Mouse (Mus musculus): Measurements from ENCODE around the gene Slc9a5. TPM values are rescaled to one million over a fixed set of nuclear protein-coding genes. Genes with fewer than 3 reads are reported as not detected.

Gene Slc9a5
- polyA plus RNA-seq (2015; fragmentation: Nextera tagmentation; extraction: Ambion mirVana): 0.94 and 2.0 TPM in 2 replicates

GRCm38 (mm10) chr8:105348450-105349095 lies at the start of gene Slc9a5:
TSS of gene Slc9a5 (plus strand) at chr8:105348843.
- Histone ChIP-seq H3K27ac (peak within 1 kb of the TSS; percentile 93), H3K4me3 (peak within 1 kb of the TSS; percentile 88), H3K27me3 (no peaks in the 10 kb centered on the region), H3K36me3 (no peaks in the 10 kb centered on the region), H3K9ac (peak within 1 kb of the TSS; percentile 80), H3K4me2 (peak within 1 kb of the TSS; percentile 97), H3K4me1 (replicated peaks) (peaks cover 60% of the 10 kb centered on the region), H3K9me3 (replicated peaks) (no peaks in the 10 kb centered on the region)
- under 1% methylated on average over 34 of the region's 34 CpGs for WGBS
- no peak for ATAC-seq (replicated peaks; ENCODE audit: insufficient number of reproducible peaks, insufficient read depth, low FRiP score, low read depth)

GRCm38 (mm10) chr8:105299962-105300361 lies 48.7 kb upstream of the Slc9a5 start:
- Histone ChIP-seq H3K27ac (no peak overlapping the region), H3K4me2 (no peak overlapping the region), H3K4me1 (replicated peaks) (peaks cover 38% of the 10 kb centered on the region), H3K4me3 (no peak overlapping the region), H3K9me3 (replicated peaks) (no peaks in the 10 kb centered on the region), H3K27me3 (no peaks in the 10 kb centered on the region), H3K36me3 (peaks cover 33% of the 10 kb centered on the region), H3K9ac (no peak overlapping the region)
- no peak for ATAC-seq (replicated peaks; ENCODE audit: insufficient number of reproducible peaks, insufficient read depth, low FRiP score, low read depth)
- WGBS: 88% methylated on average over 8 of the region's 8 CpGs

- H3K4me1 ChIP-seq (replicated peaks): peaks cover 42% of the 10 kb centered on the region
Observed at GRCm38 (mm10) chr8:105303396-105303795, 45.2 kb upstream of the Slc9a5 start.

GRCm38 (mm10) chr8:105303874-105304273 lies 44.8 kb upstream of the Slc9a5 start:
- no peak overlapping the region for H3K9ac ChIP-seq
- H3K4me3 ChIP-seq: no peak overlapping the region
- WGBS: 50% methylated on average over 9 of the region's 9 CpGs
- no peaks in the 10 kb centered on the region for H3K9me3 ChIP-seq (replicated peaks)
- peaks cover 47% of the 10 kb centered on the region for H3K36me3 ChIP-seq
- H3K4me1 ChIP-seq (replicated peaks): peaks cover 38% of the 10 kb centered on the region
- H3K4me2 ChIP-seq: no peak overlapping the region
- H3K27ac ChIP-seq: peak overlapping the region; percentile 68
- no peak for ATAC-seq (replicated peaks; ENCODE audit: insufficient number of reproducible peaks, insufficient read depth, low FRiP score, low read depth)
- H3K27me3 ChIP-seq: no peaks in the 10 kb centered on the region

More at GRCm38 (mm10) chr8:105303396-105303795, 45.2 kb upstream of the Slc9a5 start:
- H3K27ac ChIP-seq: peak overlapping the region; percentile 68; the same call in 1 of the 2 replicates
- WGBS: 74% methylated on average over 8 of the region's 8 CpGs
- no peak for ATAC-seq (replicated peaks; ENCODE audit: insufficient number of reproducible peaks, insufficient read depth, low FRiP score, low read depth)
- H3K9me3 ChIP-seq (replicated peaks): no peaks in the 10 kb centered on the region
- H3K9ac ChIP-seq: no peak overlapping the region
- no peak overlapping the region for H3K4me3 ChIP-seq
- H3K27me3 ChIP-seq: no peaks in the 10 kb centered on the region
- peaks cover 44% of the 10 kb centered on the region for H3K36me3 ChIP-seq
- no peak overlapping the region for H3K4me2 ChIP-seq

- H3K27ac ChIP-seq: peak overlapping the region; percentile 68
- H3K9me3 ChIP-seq (replicated peaks): no peaks in the 10 kb centered on the region
- H3K4me3 ChIP-seq: no peak overlapping the region
- no peak overlapping the region for H3K9ac ChIP-seq
- peaks cover 49% of the 10 kb centered on the region for H3K36me3 ChIP-seq
- no peak overlapping the region for H3K4me2 ChIP-seq
- 40% methylated on average over 9 of the region's 9 CpGs for WGBS
- H3K4me1 ChIP-seq (replicated peaks): peaks cover 35% of the 10 kb centered on the region
- H3K27me3 ChIP-seq: no peaks in the 10 kb centered on the region
- peak; percentile 16; the same call in 1 of the 2 replicates for ATAC-seq (replicated peaks; ENCODE audit: insufficient number of reproducible peaks, insufficient read depth, low FRiP score, low read depth)
Observed at GRCm38 (mm10) chr8:105304325-105305210, 44.1 kb upstream of the Slc9a5 start.

- peaks cover 44% of the 10 kb centered on the region for H3K36me3 ChIP-seq
- WGBS: 7% methylated on average over 30 of the region's 30 CpGs
- peak; percentile 54 for ATAC-seq (replicated peaks; ENCODE audit: insufficient number of reproducible peaks, insufficient read depth, low FRiP score, low read depth)
Observed at GRCm38 (mm10) chr8:105305211-105306145, 43.2 kb upstream of the Slc9a5 start, which contains the start of gene Elmo3. TSS of gene Elmo3 (plus strand) at chr8:105305601.

GRCm38 (mm10) chr8:105306146-105306691 lies 42.4 kb upstream of the Slc9a5 start:
- H3K27ac ChIP-seq: peak overlapping the region; percentile 68; the same call in 1 of the 2 replicates
- H3K27me3 ChIP-seq: no peaks in the 10 kb centered on the region
- H3K4me1 ChIP-seq (replicated peaks): peaks cover 35% of the 10 kb centered on the region
- no peaks in the 10 kb centered on the region for H3K9me3 ChIP-seq (replicated peaks)
- peak; percentile 7 for ATAC-seq (replicated peaks; ENCODE audit: insufficient number of reproducible peaks, insufficient read depth, low FRiP score, low read depth)
- H3K9ac ChIP-seq: peak overlapping the region; percentile 56
- peak overlapping the region; percentile 83 for H3K4me2 ChIP-seq
- WGBS: 45% methylated on average over 5 of the region's 5 CpGs
- H3K36me3 ChIP-seq: peaks cover 38% of the 10 kb centered on the region
- H3K4me3 ChIP-seq: peak overlapping the region; percentile 43

More at GRCm38 (mm10) chr8:105305211-105306145, 43.2 kb upstream of the Slc9a5 start, which contains the start of gene Elmo3:
- Histone ChIP-seq H3K27me3 (no peaks in the 10 kb centered on the region), H3K4me3 (peak within 1 kb of the TSS; percentile 43), H3K4me1 (replicated peaks) (peaks cover 35% of the 10 kb centered on the region), H3K9me3 (replicated peaks) (no peaks in the 10 kb centered on the region), H3K9ac (peak within 1 kb of the TSS; percentile 56), H3K4me2 (peak within 1 kb of the TSS; percentile 83), H3K27ac (peak within 1 kb of the TSS; percentile 68)

- ATAC-seq (replicated peaks; ENCODE audit: insufficient number of reproducible peaks, insufficient read depth, low FRiP score, low read depth): no peak
- WGBS: 93% methylated on average over 13 of the region's 13 CpGs
- H3K4me1 ChIP-seq (replicated peaks): peaks cover 38% of the 10 kb centered on the region
- H3K27ac ChIP-seq: no peak overlapping the region
- no peaks in the 10 kb centered on the region for H3K27me3 ChIP-seq
- H3K9ac ChIP-seq: no peak overlapping the region
- H3K4me2 ChIP-seq: no peak overlapping the region
- peaks cover 38% of the 10 kb centered on the region for H3K36me3 ChIP-seq
- no peak overlapping the region for H3K4me3 ChIP-seq
- H3K9me3 ChIP-seq (replicated peaks): no peaks in the 10 kb centered on the region
Observed at GRCm38 (mm10) chr8:105307670-105308069, 41.0 kb upstream of the Slc9a5 start.

GRCm38 (mm10) chr8:105308428-105308827 lies 40.2 kb upstream of the Slc9a5 start:
- ATAC-seq (replicated peaks; ENCODE audit: insufficient number of reproducible peaks, insufficient read depth, low FRiP score, low read depth): no peak
- 91% methylated on average over 10 of the region's 10 CpGs for WGBS
- Histone ChIP-seq H3K9ac (no peak overlapping the region), H3K4me2 (no peak overlapping the region), H3K27ac (no peak overlapping the region), H3K4me3 (no peak overlapping the region), H3K36me3 (peaks cover 43% of the 10 kb centered on the region), H3K9me3 (replicated peaks) (no peaks in the 10 kb centered on the region), H3K4me1 (replicated peaks) (peaks cover 45% of the 10 kb centered on the region), H3K27me3 (no peaks in the 10 kb centered on the region)

GRCm38 (mm10) chr8:105309142-105309847 lies 39.3 kb upstream of the Slc9a5 start:
- 74% methylated on average over 15 of the region's 15 CpGs for WGBS
- H3K36me3 ChIP-seq: peaks cover 42% of the 10 kb centered on the region
- H3K4me2 ChIP-seq: no peak overlapping the region
- H3K27ac ChIP-seq: no peak overlapping the region
- no peak overlapping the region for H3K4me3 ChIP-seq
- H3K9ac ChIP-seq: no peak overlapping the region
- H3K4me1 ChIP-seq (replicated peaks): peaks cover 46% of the 10 kb centered on the region
- H3K9me3 ChIP-seq (replicated peaks): no peaks in the 10 kb centered on the region
- H3K27me3 ChIP-seq: no peaks in the 10 kb centered on the region
- no peak for ATAC-seq (replicated peaks; ENCODE audit: insufficient number of reproducible peaks, insufficient read depth, low FRiP score, low read depth)
